Mouse (Mus musculus) cerebellum, postnatal 25 days (tissue): ENCODE results near the gene Prickle1.

ENCODE experiments used
- DNase-seq, 2 experiments: peaks; one replicate each; pipeline ENCODE4 v3.0.0; 2021; ENCODE audit warnings: mixed read lengths in 2 of 2

Gene Prickle1

GRCm38 (mm10) chr15:93538551-93539205 lies 57.0 kb downstream of the Prickle1 start:
- no peak for DNase-seq

GRCm38 (mm10) chr15:93537745-93538144 lies 57.9 kb downstream of the Prickle1 start:
- DNase-seq, result no peak

GRCm38 (mm10) chr15:93536191-93536590 lies 59.5 kb downstream of the Prickle1 start:
- no peak for DNase-seq

- no peak for DNase-seq
Measured at GRCm38 (mm10) chr15:93530703-93531032, 65.0 kb downstream of the Prickle1 start.

- DNase-seq, result no peak
Measured at GRCm38 (mm10) chr15:93529831-93530702, 65.6 kb downstream of the Prickle1 start.

- DNase-seq, result no peak
Measured at GRCm38 (mm10) chr15:93525305-93525917, 70.3 kb downstream of the Prickle1 start.

- DNase-seq, result no peak
Measured at GRCm38 (mm10) chr15:93521787-93522180, 73.9 kb downstream of the Prickle1 start.

- no peak for DNase-seq
Measured at GRCm38 (mm10) chr15:93521088-93521786, 74.5 kb downstream of the Prickle1 start.

GRCm38 (mm10) chr15:93519836-93520826 lies 75.6 kb downstream of the Prickle1 start:
- no peak for DNase-seq

- DNase-seq, result peak; percentile 77 to 86
Measured at GRCm38 (mm10) chr15:93518941-93519835, 76.5 kb downstream of the Prickle1 start.

GRCm38 (mm10) chr15:93518143-93518902 lies 77.4 kb downstream of the Prickle1 start:
- no peak for DNase-seq

- DNase-seq, result no peak
Measured at GRCm38 (mm10) chr15:93517022-93517565, 78.6 kb downstream of the Prickle1 start.

GRCm38 (mm10) chr15:93515316-93515715 lies 80.4 kb downstream of the Prickle1 start:
- no peak for DNase-seq

GRCm38 (mm10) chr15:93513939-93514341 lies 81.8 kb downstream of the Prickle1 start:
- DNase-seq, result peak in 1 of 2 experiments; percentile 17

- no peak for DNase-seq
Measured at GRCm38 (mm10) chr15:93512437-93512836, 83.3 kb downstream of the Prickle1 start.

GRCm38 (mm10) chr15:93510690-93511336 lies 84.9 kb downstream of the Prickle1 start:
- DNase-seq, result no peak

GRCm38 (mm10) chr15:93504808-93505207 lies 90.9 kb downstream of the Prickle1 start:
- no peak for DNase-seq

- no peak for DNase-seq
Measured at GRCm38 (mm10) chr15:93503201-93503745, 92.4 kb downstream of the Prickle1 start.

- no peak for DNase-seq
Measured at GRCm38 (mm10) chr15:93502703-93503102, 93.0 kb downstream of the Prickle1 start.
